Mouse (Mus musculus) CH12.LX (cell line): ENCODE measurements around the gene Gm20388. TPM values are rescaled to one million over a fixed set of nuclear protein-coding genes. Genes with fewer than 3 reads are reported as not detected.

Experiments used
- DNase-seq: peaks from one replicate; pipeline ENCODE4 v3.0.0-alpha.2; 2013; ENCODE audit errors: extremely low read depth
- H3K27ac ChIP-seq: 2 replicates; pipeline ENCODE4 v1.5.1; 2012; ENCODE audit warnings: low read depth, mild to moderate bottlenecking, control low read depth, moderate library complexity; ENCODE audit not compliant: insufficient read depth
- H3K27me3 ChIP-seq: replicated peaks from 2 replicates; pipeline ENCODE3; 2012; ENCODE audit warnings: inconsistent platforms
- H3K36me3 ChIP-seq, 2 experiments: replicated peaks in 1 of 2; 2 replicates each; pipeline versions ENCODE3 to v1.6.1; 2012; ENCODE audit warnings: inconsistent platforms in 1 of 2, low read length in 1 of 2, mild to moderate bottlenecking in 1 of 2, mixed read lengths in 1 of 2, moderate library complexity in 1 of 2; ENCODE audit not compliant: control insufficient read depth in 1 of 2, insufficient read depth in 1 of 2
- H3K4me1 ChIP-seq, 2 experiments: 2 replicates each; pipeline ENCODE4 v1.6.1; 2012; ENCODE audit warnings: inconsistent platforms in 1 of 2, moderate library complexity in 1 of 2; ENCODE audit not compliant: insufficient read depth in 2 of 2, control insufficient read depth in 1 of 2
- H3K4me2 ChIP-seq: 2 replicates; pipeline ENCODE4 v1.6.1; 2012; ENCODE audit warnings: low read depth, mild to moderate bottlenecking, control low read depth; ENCODE audit not compliant: poor library complexity, insufficient read depth, severe bottlenecking
- H3K4me3 ChIP-seq, 3 experiments: fragments of 150-350 bp in 1 of 3; sonication (generic) in 1 of 3; replicated peaks in 1 of 3; 2 replicates each; pipeline versions ENCODE3 to v1.5.1; 2011 to 2012; ENCODE audit warnings: low read depth in 2 of 3, low read length in 2 of 3, mild to moderate bottlenecking in 2 of 3, moderate library complexity in 2 of 3, control low read depth in 1 of 3, improper control_type of control experiment in 1 of 3, inconsistent platforms in 1 of 3, mixed read lengths in 1 of 3; ENCODE audit not compliant: poor library complexity in 1 of 3
- H3K79me2 ChIP-seq: replicated peaks from 2 replicates; pipeline ENCODE4 v1.6.1; 2012; ENCODE audit warnings: mild to moderate bottlenecking, moderate library complexity; ENCODE audit not compliant: control insufficient read depth, poor library complexity, insufficient read depth, severe bottlenecking; ENCODE audit errors: extremely low read depth
- H3K9ac ChIP-seq: 2 replicates; pipeline ENCODE4 v1.6.1; 2012; ENCODE audit warnings: low read depth, mild to moderate bottlenecking, control low read depth, moderate library complexity; ENCODE audit not compliant: insufficient read depth
- H3K9me3 ChIP-seq: replicated peaks from 2 replicates; pipeline ENCODE3; 2012; ENCODE audit warnings: low read length, inconsistent platforms, mixed read lengths
- CHD2 ChIP-seq: IDR thresholded peaks from 2 replicates; pipeline ENCODE4 v1.6.1; 2011; ENCODE audit warnings: low read length, improper control_type of control experiment
- EP300 ChIP-seq: IDR thresholded peaks from 2 replicates; pipeline ENCODE4 v1.6.1; 2011; ENCODE audit warnings: low read length, improper control_type of control experiment
- IRF4 ChIP-seq: IDR thresholded peaks from 2 replicates; pipeline ENCODE4 v1.6.1; 2014; ENCODE audit warnings: low read depth, mild to moderate bottlenecking, inconsistent platforms, low read length, improper control_type of control experiment
- KAT2A ChIP-seq: IDR thresholded peaks from 2 replicates; pipeline ENCODE4 v1.6.1; 2012; ENCODE audit warnings: low read length, improper control_type of control experiment, inconsistent platforms; ENCODE audit not compliant: insufficient replicate concordance
- MAX ChIP-seq: IDR thresholded peaks from 2 replicates; pipeline ENCODE4 v1.6.1; 2011; ENCODE audit warnings: low read length, improper control_type of control experiment
- MEF2A ChIP-seq: IDR thresholded peaks from 2 replicates; pipeline ENCODE4 v1.6.1; 2014; ENCODE audit warnings: low read depth, mild to moderate bottlenecking, inconsistent platforms, low read length, improper control_type of control experiment, borderline replicate concordance
- MXI1 ChIP-seq: IDR thresholded peaks from 2 replicates; pipeline ENCODE4 v1.6.1; 2011; ENCODE audit warnings: mild to moderate bottlenecking, low read depth, low read length, improper control_type of control experiment
- NELFE ChIP-seq: IDR thresholded peaks from 2 replicates; pipeline ENCODE4 v1.6.1; 2011; ENCODE audit warnings: low read depth, low read length, improper control_type of control experiment
- NRF1 ChIP-seq: IDR thresholded peaks from 2 replicates; pipeline ENCODE4 v1.6.1; 2014; ENCODE audit warnings: low read depth, mild to moderate bottlenecking, inconsistent platforms, low read length, improper control_type of control experiment, moderate library complexity
- PAX5 ChIP-seq: IDR thresholded peaks from 2 replicates; pipeline ENCODE4 v1.6.1; 2012; ENCODE audit warnings: low read length, inconsistent platforms, mixed read lengths
- POLR2A ChIP-seq: IDR thresholded peaks from 2 replicates; pipeline ENCODE4 v1.6.1; 2011; ENCODE audit warnings: low read depth, mild to moderate bottlenecking, improper control_type of control experiment, low read length
- RAD21 ChIP-seq: IDR thresholded peaks from 2 replicates; pipeline ENCODE4 v1.6.1; 2011; ENCODE audit warnings: low read depth, mild to moderate bottlenecking, low read length, improper control_type of control experiment, moderate library complexity
- SMC3 ChIP-seq: IDR thresholded peaks from 2 replicates; pipeline ENCODE4 v1.6.1; 2011; ENCODE audit warnings: low read depth, low read length, improper control_type of control experiment
- UBTF ChIP-seq: IDR thresholded peaks from 2 replicates; pipeline ENCODE4 v1.6.1; 2012; ENCODE audit warnings: low read depth, mild to moderate bottlenecking, inconsistent platforms, low read length, improper control_type of control experiment, moderate library complexity
- USF1 ChIP-seq: IDR thresholded peaks from 2 replicates; pipeline ENCODE4 v1.6.1; 2014; ENCODE audit warnings: low read depth, mild to moderate bottlenecking, inconsistent platforms, low read length, improper control_type of control experiment
- USF2 ChIP-seq: conservative IDR thresholded peaks from 2 replicates; pipeline ENCODE4 v1.6.1; 2011; ENCODE audit warnings: low read depth, low read length, improper control_type of control experiment
- ZC3H11A ChIP-seq: IDR thresholded peaks from 2 replicates; pipeline ENCODE4 v1.6.1; 2012; ENCODE audit warnings: low read depth, mild to moderate bottlenecking, inconsistent platforms, low read length, improper control_type of control experiment
- ZKSCAN1 ChIP-seq: IDR thresholded peaks from 2 replicates; pipeline ENCODE4 v1.6.1; 2012; ENCODE audit warnings: low read depth, inconsistent platforms, low read length, improper control_type of control experiment, borderline replicate concordance
- ZMIZ1 ChIP-seq: IDR thresholded peaks from 2 replicates; pipeline ENCODE4 v1.6.1; 2012; ENCODE audit warnings: low read depth, mild to moderate bottlenecking, inconsistent platforms, low read length, improper control_type of control experiment
- ZNF384 ChIP-seq: IDR thresholded peaks from 2 replicates; pipeline ENCODE4 v1.6.1; 2012; ENCODE audit warnings: low read depth, low read length, improper control_type of control experiment, inconsistent platforms
- dilution Hi-C: fragments of 300-500 bp; cut with MboI; formaldehyde crosslinking; loops from 2 replicates; pipeline ENCODE4 v1.14.3; 2020; ENCODE audit warnings: low sequenced_read_pairs; ENCODE audit not compliant: extremely low pct_unique_long_range_greater_than_20kb, extremely low pct_ligation_motif_present
- in situ Hi-C: fragments of 300-500 bp; cut with MboI; formaldehyde crosslinking; loops from 3 replicates; pipeline ENCODE4 v1.14.3; 2019; ENCODE audit warnings: low sequenced_read_pairs, low pct_ligation_motif_present, low pct_unique_long_range_greater_than_20kb, mixed read lengths
- polyA plus RNA-seq: library from polyadenylated mRNA; unstranded; fragments of >175 nt; gene quantifications from 2 replicates; pipeline ENCODE4 v1.2.1, GENCODE M21; 2012; ENCODE audit warnings: low read depth; ENCODE audit not compliant: insufficient read length
- total RNA-seq, 2 experiments: library from RNA; depleted of rRNA; stranded (reverse); fragments of 300-350 nt in 1 of 2; fragments of >200 nt in 1 of 2; gene quantifications; 2 replicates each; pipeline ENCODE4 v1.2.3; 2012 to 2014

The Gm20388 gene
- total and polyA plus RNA-seq, 3 experiments, result 14.8 to 26.3 (median 22.2) TPM

DNA sequence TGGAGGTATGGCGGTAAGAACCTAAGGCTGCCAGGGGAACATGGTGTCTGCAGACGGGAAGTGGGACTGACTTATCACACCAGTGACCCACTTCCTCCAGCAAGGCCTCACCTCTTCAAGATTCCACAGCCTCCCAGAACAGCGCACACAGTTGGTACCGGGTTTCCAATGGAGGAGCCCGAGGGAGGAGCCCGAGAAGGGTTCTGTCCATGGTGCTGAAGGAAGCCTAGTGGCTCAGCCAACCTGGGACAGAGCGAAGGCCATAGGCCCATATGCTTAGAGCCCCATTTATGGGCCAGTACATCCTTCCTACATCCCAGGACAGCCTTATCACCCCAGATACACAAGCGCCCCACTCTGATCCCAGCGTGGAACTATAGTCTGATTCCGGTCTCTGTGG lies 1850.8 kb downstream of the Gm20388 start:
- Histone ChIP-seq H3K36me3 (no peaks in the 10 kb centered on the region), H3K4me2 (no peak overlapping the region), H3K79me2 (no peaks in the 10 kb centered on the region), H3K4me3 (no peak overlapping the region), H3K4me1 (no peaks in the 10 kb centered on the region), H3K9ac (no peak overlapping the region), H3K27ac (no peak overlapping the region), H3K27me3 (peaks cover 100% of the 10 kb centered on the region), H3K9me3 (peaks cover 4% of the 10 kb centered on the region)
- in situ Hi-C loops, result no loop called here
- DNase-seq, result peak; percentile 25
- no peak for TF ChIP-seq POLR2A
- TF ChIP-seq MAX, result no peak
- no peak for TF ChIP-seq NELFE
- no peak for TF ChIP-seq KAT2A
- TF ChIP-seq USF1, result no peak
- dilution Hi-C loops, result no loop called here

- dilution Hi-C loops (no loop called here), in situ Hi-C loops (no loop called here)
- no peak for TF ChIP-seq SMC3
- TF ChIP-seq UBTF, result no peak
- TF ChIP-seq POLR2A, result no peak
- no peak for TF ChIP-seq MXI1
- TF ChIP-seq NRF1, result no peak
- TF ChIP-seq USF2, result no peak
- no peak for TF ChIP-seq ZMIZ1
- TF ChIP-seq USF1, result no peak
- no peak for TF ChIP-seq ZNF384
- no peak for TF ChIP-seq IRF4
- TF ChIP-seq PAX5, result no peak
- no peak for TF ChIP-seq RAD21
- TF ChIP-seq ZC3H11A, result no peak
- TF ChIP-seq ZKSCAN1, result no peak
- no peak for TF ChIP-seq CHD2
- TF ChIP-seq MEF2A, result no peak
- no peak for TF ChIP-seq MAX
- TF ChIP-seq KAT2A, result no peak
- TF ChIP-seq EP300, result no peak
- no peak for DNase-seq
- Histone ChIP-seq H3K4me1 (no peaks in the 10 kb centered on the region), H3K9ac (no peak overlapping the region), H3K4me3 (no peak overlapping the region), H3K27ac (no peak overlapping the region), H3K4me2 (no peak overlapping the region), H3K27me3 (peaks cover 100% of the 10 kb centered on the region), H3K79me2 (no peaks in the 10 kb centered on the region), H3K36me3 (no peaks in the 10 kb centered on the region), H3K9me3 (no peaks in the 10 kb centered on the region)
Observed at GRCm38 (mm10) chr8:121762999-121763699, 1852.5 kb downstream of the Gm20388 start.
